Mouse (Mus musculus) lung, postnatal 0 days (tissue): Measurements from ENCODE around the gene Bok.

Experiments used
- CTCF ChIP-seq: IDR thresholded peaks from 2 replicates; pipeline ENCODE4 v1.5.1; 2016; ENCODE audit warnings: antibody characterized with exemption, mild to moderate bottlenecking
- EP300 ChIP-seq: IDR thresholded peaks from 2 replicates; pipeline ENCODE4 v1.6.1; 2016; ENCODE audit warnings: antibody characterized with exemption, mild to moderate bottlenecking, control low read depth

- TF ChIP-seq CTCF = no peak
- no peak for TF ChIP-seq EP300
Observed at GRCm38 (mm10) chr1:93641978-93642377, 43.5 kb upstream of the Bok start.
